Mouse (Mus musculus) monocyte, adult 5-6 weeks (primary cell): ENCODE results near the gene Col6a1. TPM values are rescaled to one million over a fixed set of nuclear protein-coding genes. Genes with fewer than 3 reads are reported as not detected.

ENCODE experiments used
- ATAC-seq: fragments of 153-309, 156-312 bp; replicated peaks from 2 replicates; pipeline ENCODE4 v1.8.0; 2017; ENCODE audit warnings: mild to moderate bottlenecking; ENCODE audit not compliant: low TSS enrichment, insufficient number of reproducible peaks, severe bottlenecking, poor library complexity, low FRiP score
- total RNA-seq: library from RNA; stranded (forward); fragments of 200-1000, 200-491, 200-594 nt; gene quantifications from 3 replicates; pipeline ENCODE4 v1.2.3, GENCODE M21; 2017

Gene Col6a1
- total RNA-seq, 1 experiment from 2014 or later, result not detected

DNA sequence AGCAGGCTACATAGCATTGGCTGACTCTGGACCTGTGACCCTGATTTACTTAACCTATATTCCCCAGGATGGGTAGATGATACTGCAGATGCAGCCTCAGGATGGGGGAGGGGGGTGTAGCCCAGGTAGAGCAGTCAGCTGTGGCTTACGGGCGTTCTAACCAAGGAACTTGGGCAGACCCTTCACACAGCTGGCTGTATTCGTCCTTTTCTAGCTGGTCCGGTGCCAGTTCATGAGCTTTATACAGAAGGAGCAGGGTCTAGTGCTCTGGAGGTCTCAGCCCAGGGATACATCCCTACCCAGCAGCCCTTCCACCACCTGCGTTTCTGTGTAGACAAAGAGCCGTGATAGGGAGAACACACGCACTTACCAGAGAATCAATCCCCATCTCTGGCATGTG lies 1.3 kb upstream of the Col6a1 start:
- no peak for ATAC-seq

DNA sequence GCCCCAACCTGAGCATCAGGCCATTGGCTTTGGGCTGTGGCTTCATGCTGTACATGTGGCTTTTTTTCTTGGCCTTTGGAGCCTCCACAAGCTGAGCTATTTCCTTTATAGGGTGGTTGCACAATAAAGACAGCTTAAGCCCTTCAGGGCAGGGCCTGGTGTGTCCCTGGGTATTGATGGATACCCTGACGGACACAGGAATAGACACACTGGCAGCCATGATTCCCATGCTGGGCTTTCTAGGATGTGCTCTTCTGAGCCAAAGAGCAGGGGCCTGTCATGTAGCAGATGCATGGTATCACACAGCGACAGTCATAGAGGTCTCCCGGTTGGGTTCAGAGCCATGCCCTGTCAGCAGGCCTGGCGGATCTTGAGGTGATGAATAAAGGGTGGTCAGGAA lies 898 bp upstream of the Col6a1 start:
- no peak for ATAC-seq

DNA sequence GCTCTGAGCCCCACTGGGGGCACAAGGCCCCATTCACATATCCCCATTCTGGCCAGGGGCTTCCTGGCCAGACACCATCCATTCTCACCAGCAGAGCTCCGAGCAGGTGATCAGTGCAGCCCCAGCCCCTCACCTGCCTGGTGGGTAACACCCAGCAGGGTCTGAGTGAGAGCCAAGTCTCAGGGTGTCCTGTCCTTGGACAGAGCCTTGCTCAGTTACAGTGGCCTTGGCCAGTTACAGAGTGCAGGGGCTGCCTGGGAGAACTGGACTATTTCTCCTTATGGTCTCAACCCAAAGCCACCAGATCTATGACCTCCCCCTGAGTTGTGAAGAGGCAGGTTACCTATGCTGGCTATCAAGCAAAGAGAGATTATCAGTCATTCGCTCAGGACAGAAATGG lies 871 bp downstream of the Col6a1 start:
- ATAC-seq, result no peak

DNA sequence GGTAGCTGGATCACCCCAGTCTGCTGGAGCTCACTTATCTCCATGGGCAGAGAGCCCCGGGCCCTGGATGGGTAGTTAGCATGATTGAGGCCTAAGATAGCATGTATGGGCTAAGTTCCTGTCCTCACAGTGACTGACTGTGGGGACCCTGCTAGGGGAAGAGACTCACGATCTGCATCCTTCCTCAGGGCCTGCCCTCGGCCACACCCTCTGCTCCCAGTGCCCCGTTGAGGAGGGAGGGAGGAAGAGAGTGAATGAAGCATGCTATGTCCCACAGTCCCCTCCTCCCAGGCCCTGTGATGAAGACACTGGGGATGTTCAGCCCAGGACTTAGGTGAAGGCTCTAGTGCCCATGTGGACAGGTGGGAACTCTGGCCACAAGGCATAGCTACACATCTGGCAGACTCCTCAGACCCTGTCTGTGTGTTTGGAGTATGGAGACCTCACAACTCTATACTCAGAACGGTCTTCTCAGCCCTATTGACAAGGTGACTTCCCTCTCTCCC lies 1.7 kb downstream of the Col6a1 start:
- ATAC-seq, result no peak

DNA sequence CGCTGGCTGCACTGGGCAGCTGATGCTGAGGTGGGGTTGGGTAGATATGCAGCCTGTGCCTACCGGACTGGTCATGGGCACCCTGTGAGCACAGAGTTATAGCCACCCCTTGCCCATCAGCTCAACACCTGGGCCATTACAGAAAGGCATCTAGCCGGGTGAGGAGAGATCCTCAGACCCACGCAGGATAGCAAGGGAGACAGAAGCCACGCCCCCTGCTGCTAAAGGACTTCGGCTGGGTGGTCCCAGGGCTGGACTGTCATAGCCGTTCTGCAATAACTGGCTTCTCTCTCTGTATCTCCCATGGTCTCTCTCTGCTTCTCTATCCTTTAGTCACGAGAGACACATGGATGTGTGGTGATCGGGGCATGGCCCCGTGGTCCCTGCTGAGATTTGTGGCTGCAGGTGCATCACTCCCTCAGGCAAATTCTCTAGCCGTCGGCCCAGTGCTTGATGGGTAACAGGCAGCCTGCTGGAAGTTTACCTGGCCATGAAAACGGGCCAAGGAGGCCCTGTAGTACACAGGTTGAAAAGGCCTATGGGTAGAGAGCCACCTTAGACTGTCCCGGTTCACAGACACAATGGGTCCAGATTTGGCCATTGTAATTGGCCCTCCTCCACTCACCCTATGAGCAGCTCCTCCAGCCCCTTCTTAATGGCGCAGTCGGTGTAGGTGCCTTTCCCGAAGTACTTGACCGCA lies 3.1 kb downstream of the Col6a1 start:
- no peak for ATAC-seq

DNA sequence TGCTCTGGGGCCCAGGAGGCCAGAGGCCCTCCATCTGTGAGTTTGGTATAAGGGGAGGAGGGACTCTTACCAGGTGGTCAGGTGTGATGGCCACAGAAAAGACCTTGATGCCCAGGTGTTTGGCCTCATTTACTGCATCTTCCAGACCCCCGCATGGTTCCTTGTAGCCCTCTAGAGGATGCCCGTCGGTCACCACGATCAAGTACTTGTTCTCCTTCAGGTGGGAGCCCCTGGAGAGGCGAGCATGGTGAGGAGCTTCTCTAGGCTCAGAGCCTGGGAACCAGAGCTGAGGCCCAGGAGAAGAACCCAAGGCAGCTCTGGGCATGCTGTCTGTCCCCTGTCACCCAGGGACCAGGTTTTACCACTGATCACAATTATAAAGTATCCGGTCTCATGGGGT lies 4.2 kb downstream of the Col6a1 start:
- ATAC-seq, result no peak

DNA sequence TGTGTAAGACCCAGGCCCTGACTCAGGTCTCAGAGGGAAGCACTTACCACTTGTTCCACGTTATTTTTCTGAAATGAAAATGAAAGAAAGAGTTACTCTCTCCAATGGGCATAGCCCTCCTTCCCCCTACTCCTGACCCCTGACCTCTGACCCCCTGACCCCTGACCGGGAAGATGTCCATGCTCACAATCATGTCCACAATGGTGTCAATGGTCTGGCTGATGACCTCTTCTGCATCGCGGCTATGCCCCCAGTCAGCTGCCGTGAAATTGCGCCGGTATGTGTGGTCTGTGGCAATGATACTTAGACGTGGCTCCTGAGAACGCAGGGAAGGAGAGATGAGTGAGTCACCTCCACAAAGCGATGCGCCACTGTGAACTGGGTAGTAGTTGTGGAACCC lies 4.8 kb downstream of the Col6a1 start:
- ATAC-seq, result no peak

DNA sequence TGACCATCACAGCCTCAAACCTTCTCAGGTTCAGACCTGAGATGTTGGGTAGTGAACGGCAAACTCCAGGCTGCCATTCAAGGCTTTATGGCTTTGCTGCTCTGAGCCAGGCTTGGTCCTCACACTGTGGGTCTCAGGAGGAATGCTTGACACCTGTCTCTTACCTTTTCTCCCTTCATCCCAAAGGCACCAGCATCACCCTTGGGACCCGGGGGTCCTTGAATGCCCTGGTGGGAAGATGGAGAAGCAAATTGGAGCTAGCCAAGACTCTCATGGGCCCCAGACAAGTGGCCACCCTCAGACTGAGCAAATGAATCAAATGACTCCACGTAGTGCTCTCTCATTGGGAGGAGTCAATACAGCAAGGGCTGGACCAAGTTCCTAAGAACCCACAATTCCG lies 8.3 kb downstream of the Col6a1 start:
- no peak for ATAC-seq

DNA sequence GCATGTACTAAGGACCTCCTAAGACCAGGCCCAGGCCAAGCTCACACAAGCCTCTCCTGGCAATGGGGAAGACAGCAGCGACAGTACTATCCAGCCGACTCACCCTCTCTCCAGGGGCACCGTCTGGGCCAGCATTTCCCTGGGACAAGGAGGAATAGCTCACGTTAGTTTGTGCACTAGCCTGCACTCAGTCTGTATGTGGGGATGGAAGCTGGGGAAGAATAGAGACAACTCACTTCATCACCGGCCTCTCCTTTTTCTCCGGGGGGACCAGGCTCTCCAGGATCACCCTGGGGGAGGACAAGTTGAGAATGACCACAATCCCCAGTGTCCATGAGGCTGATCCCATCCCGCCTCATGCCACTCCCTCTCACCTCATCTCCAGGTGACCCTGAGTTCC lies 8.9 kb downstream of the Col6a1 start:
- no peak for ATAC-seq

DNA sequence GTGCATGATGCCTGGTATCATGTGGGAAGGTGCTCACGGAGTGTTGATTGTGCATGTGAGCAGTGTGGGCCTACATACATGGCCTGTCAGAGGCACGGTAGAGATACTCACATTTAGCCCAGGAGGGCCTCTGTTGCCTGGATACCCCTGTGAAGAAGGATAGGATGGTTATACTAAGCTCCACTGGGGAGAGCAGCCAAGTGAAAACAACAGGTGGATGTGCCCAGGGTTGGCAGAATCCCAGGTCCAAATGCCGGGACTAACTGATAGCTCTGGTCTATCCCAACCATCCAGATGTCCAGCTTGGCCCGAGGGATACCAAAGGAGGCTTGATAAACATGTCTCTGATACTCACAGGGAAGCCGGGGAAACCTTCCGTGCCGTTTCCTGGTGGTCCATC lies 11.7 kb downstream of the Col6a1 start:
- ATAC-seq, result no peak

DNA sequence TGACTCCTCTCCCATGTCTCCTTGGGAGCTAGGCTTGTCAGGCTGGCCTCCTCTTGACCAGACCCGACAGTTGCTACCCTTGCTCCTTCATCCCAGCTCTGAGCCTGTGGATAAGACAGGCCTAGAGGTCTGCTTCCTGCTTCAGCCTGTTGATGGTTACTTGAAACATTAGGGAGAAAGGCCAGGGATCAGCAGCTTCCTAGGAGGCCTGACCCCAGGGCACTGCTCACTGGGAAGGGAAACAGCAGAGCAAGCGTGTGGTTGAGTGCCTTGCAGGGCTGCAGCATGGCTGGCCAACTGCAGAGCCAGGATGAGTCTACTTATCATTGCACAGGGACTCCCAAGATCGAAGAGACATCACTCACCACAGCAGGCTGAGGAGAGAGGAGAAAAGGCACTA lies 13.5 kb downstream of the Col6a1 start:
- no peak for ATAC-seq

DNA sequence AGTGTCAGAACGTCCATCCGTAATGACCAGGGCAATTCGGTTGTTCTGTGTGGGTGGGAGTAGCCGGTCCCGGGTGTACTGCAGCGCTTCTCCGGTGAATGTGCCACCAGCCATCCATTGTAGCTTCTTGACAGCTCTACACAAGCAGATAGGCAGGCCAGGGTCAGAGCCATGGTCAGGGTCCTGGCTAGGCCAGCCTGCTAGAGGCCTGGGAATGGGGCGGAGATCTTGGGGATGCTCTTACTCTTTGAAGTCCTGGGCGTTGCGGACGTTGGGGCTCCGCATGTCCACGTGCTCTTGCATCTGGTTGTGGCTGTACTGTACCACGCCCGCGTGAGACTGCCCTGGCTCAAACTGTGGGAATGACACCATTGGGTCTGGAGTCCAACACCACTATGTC lies 14.6 kb downstream of the Col6a1 start:
- ATAC-seq, result no peak

DNA sequence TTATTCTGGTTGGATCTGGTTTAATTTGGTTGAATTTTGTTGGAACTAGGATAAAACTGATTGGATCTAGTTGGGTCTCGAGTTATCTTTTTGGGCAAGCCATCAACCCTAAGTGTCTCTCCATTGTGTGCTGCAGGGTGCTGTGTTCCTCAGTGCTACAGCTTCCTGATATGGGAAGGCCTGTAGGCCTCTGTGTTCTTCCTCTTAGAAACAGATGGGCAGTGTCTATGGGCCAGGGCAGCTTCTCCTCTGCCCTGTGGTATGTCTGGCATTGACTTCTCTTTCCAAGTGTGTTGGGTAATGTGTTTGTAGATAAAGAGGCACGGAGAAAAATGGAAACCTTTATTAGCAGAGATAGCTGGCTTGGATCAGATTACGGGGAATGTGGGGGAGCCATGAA lies 17.5 kb downstream of the Col6a1 start:
- ATAC-seq, result no peak

DNA sequence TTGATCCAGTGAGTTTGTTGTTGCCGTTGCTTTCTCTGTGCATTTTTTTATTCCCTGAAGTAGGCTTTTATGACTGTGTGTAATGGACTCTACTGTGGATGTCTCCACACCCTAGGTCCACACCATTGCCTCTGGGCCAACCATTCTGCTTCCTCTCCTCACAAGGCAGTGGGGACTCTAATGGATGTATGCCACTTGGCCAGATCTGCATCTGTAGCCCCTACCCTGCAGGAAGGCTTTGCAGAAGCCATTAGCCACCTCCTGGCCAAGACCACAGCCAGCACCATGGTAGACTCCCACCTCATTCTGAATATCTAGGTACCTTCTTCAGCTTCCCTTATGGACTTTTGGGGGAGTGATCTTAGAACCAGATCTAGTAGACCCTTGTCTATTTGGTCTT lies 18.4 kb downstream of the Col6a1 start:
- no peak for ATAC-seq

DNA sequence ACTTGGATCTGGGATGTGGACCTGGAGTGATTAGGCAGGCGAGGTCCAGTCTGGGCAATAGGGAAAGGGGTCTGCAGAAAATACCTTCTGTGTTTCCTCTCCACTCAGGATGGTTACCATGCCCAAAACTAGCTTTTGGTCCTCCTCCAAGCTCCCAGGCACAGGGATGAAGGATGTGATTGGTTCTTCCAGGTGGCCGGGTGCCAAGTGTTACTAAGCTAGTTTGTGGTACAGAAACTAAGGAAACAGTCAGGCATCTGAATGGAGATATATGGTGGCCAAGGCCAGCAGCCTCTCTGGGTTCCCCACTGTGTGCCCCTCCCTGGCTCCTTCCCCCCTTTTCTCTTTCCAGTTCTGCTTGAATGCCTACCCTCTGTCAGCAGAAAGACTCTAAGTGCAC lies 19.0 kb downstream of the Col6a1 start:
- ATAC-seq, result no peak

DNA sequence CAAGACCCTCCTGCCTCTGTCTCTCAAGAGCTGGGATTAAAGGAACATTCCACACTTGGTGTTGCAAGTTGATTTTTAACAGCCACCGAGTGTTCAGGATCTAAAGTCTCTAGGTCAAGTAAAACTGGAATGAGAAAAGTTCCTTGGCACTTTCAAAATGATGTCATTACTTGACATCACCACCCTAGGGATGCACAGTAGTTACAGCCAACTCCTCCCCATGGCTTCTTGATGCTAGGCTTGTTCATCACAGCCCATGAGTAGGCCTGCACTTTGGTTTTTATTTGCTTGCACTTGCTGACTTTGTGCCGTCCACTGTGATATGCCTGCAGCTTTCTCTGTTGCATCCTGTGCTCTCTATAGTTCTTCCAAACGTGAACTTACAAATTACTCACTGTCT lies 21.6 kb downstream of the Col6a1 start:
- ATAC-seq, result no peak

DNA sequence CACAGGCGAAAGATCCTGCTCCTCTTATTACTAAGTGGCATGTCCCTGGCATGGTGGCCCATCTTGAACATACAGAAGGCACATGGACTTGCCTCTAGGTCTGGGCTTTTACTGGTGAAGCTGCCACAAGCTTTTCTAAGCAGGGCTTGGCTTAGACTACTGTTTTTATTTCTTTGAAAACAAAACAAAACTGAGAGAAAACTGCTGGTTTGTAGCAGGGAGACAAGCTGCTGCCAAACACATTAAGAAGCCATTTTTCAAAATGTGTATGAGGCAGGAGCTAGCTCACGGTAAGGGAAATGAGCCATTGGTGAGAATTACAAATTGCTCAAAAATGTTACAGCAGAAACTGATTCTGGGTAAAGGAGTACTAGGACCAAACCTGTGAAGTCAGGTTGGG lies 24.5 kb downstream of the Col6a1 start:
- ATAC-seq, result no peak

DNA sequence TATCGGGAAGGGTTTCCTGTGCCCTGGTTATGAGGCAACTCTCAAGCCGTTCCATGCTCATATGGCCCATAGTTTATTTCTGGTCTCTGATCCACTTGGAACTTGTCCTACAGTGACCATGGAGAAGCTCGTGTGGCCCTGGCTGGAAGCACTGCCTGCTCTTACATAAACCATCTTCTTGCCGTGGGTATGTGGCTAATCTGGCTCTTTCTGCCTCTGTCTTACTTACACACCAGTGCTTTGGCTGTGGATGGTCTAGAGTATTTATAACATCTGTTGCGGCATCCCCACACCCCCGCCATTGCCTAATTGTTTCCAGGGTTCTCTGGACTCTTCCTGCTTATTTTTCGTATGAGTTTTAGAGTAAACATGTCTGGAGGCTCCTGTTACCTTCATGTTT lies 26.2 kb downstream of the Col6a1 start:
- no peak for ATAC-seq

DNA sequence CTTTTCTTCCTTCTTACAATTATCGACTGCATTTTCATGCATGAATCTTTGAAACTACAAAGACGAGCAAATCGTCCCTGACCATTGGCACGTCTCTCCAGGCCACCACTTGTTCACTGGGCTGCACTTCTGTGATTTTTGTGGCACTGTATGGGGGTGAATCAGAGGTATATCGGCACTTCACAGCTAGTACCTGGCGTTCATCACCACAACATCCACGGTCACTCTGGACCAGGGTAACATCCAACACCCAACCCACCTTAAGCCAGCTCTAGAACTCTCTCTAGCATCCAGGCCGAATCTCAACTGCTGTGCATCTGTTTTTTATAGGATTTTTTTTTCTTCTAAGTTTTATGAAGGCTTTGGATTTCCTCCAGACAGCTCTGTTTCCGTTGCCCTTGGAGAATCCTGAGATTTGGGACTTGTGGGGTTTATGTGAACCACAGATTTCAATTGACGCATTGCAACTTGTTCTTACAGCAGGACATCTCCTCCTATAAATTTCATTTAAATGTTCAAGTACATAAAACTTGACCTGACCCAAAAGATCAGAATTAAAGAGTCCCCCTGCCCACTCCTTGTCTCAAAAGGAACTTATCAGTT lies 30.6 kb downstream of the Col6a1 start:
- no peak for ATAC-seq

DNA sequence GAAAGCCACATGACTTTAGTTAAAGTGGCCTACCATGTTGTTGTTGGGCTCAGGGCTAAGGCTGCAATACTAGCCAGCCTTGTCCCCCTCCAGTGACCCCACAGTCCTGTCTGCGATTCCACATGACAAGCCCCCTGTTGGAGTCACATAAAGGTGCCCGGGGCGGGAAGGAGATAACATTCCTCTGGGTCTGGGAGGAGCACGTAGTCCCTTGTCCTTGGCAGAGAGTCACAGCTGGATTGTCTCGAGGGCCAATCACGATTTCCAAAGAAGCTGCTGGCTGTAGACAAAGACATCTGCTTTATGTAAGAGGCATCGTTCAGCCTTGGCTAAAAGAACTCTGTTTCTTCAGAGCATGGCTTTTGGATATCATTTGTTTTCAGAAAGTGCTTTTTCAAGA lies 31.2 kb downstream of the Col6a1 start:
- ATAC-seq, result no peak

DNA sequence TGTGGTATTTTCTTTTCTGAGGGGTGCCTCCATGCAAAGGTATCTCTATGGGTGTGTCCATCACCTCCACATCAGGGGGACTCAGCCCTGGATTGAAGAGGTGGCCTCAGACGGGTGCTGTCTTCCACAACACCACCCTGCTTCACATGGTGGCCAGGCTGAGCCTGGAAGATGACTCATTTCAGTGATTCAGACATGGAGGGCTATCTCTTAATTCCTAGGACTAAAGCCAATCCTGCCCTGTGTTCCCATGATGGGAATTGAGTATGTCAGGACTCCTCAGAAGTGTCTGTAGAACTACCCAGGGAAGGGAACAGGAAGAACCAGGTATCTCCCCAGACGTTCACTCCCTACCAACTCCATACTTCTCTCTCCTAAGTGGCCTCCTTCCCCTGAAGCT lies 32.5 kb downstream of the Col6a1 start:
- no peak for ATAC-seq
